Mouse (Mus musculus) liver, embryonic 14.5 days (tissue): ENCODE measurements around the gene Ppm1l.

Experiments
- CTCF ChIP-seq: IDR thresholded peaks from 2 replicates; pipeline ENCODE4 v1.5.1; 2016; ENCODE audit warnings: antibody characterized with exemption, low read depth, control low read depth
- EP300 ChIP-seq: IDR thresholded peaks from 2 replicates; pipeline ENCODE4 v1.6.1; 2016; ENCODE audit warnings: antibody characterized with exemption, low read depth

DNA sequence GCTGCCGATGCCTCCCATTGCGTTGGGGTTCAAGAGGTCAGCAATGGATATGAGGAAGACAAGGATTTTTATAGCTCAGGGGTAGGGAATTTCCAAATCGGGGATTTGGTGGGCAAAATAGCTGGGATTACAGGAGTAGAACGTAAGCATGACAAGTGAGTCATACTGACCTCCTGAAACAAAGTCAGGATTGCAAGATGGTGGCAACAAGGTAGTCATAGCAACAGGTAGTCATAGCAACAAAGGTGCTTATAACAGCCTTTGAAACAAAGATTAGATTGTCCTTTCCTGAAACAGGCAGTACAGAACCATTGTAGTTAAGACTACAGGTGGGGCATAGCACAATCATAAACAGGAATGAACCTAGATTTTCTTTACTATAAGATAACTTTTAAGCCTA is 189.7 kb downstream of the Ppm1l start:
- TF ChIP-seq EP300 (no peak), CTCF (no peak)
